Mouse (Mus musculus) hindbrain, postnatal 0 days (tissue): ENCODE data around the gene Prdm16. TPM values are rescaled to one million over a fixed set of nuclear protein-coding genes. Genes with fewer than 3 reads are reported as not detected.

Source experiments
- ATAC-seq: fragments of 200-750 bp; cut with Nextera tagmentation; 2 replicates; pipeline ENCODE4 v1.8.0; 2017; ENCODE audit warnings: mild to moderate bottlenecking, moderate TSS enrichment, moderate library complexity
- DNase-seq: peaks from one replicate; pipeline ENCODE4 v3.0.0-alpha.2; 2015; ENCODE audit warnings: low spot score
- H3K27ac ChIP-seq: fragments of 300-500 bp; sonication (generic); 2 replicates; pipeline ENCODE4 v1.5.1; 2014; ENCODE audit warnings: mild to moderate bottlenecking
- H3K27me3 ChIP-seq: fragments of 300-500 bp; sonication (generic); 2 replicates; pipeline ENCODE4 v1.6.1; 2014; ENCODE audit warnings: low read length, mixed read lengths; ENCODE audit not compliant: insufficient read depth
- H3K36me3 ChIP-seq: fragments of 300-500 bp; sonication (generic); 2 replicates; pipeline ENCODE4 v1.6.1; 2014; ENCODE audit warnings: low read length, mixed read lengths; ENCODE audit not compliant: insufficient read depth
- H3K4me1 ChIP-seq: fragments of 300-500 bp; sonication (generic); 2 replicates; pipeline ENCODE4 v1.6.1; 2014; ENCODE audit warnings: antibody characterized with exemption, low read length, mixed read lengths; ENCODE audit not compliant: insufficient read depth
- H3K4me2 ChIP-seq: fragments of 300-500 bp; sonication (generic); 2 replicates; pipeline ENCODE4 v1.6.1; 2014; ENCODE audit warnings: low read depth, mild to moderate bottlenecking, low read length, moderate library complexity, mixed read lengths
- H3K4me3 ChIP-seq: fragments of 300-500 bp; sonication (generic); 2 replicates; pipeline ENCODE4 v1.5.1; 2014; ENCODE audit warnings: low read length
- H3K9ac ChIP-seq: fragments of 300-500 bp; sonication (generic); replicated peaks from 2 replicates; pipeline ENCODE4 v1.6.1; 2014; ENCODE audit warnings: mild to moderate bottlenecking, low read length, moderate library complexity, mixed read lengths
- H3K9me3 ChIP-seq: fragments of 300-500 bp; sonication (generic); 2 replicates; pipeline ENCODE4 v1.6.1; 2016; ENCODE audit warnings: low read length, mixed read lengths
- CTCF ChIP-seq: IDR thresholded peaks from 2 replicates; pipeline ENCODE4 v1.5.1; 2016; ENCODE audit warnings: antibody characterized with exemption, control low read depth, low read depth
- WGBS: fragments of 180-500 bp; shearing (Covaris S2); extraction: QIAGEN DNeasy Blood & Tissue Kit; methylation state at CpG from one replicate; pipeline ENCODE4 v1.1.7; 2014; 5-methylcytosine and 5-hydroxymethylcytosine counted together
- polyA plus RNA-seq: library from polyadenylated mRNA; unstranded; fragments of >200 nt; fragmentation: Nextera tagmentation; extraction: Ambion mirVana; gene quantifications from 2 replicates; pipeline ENCODE4 v1.2.1, GENCODE M21; 2015
- total RNA-seq: library from RNA; depleted of rRNA; stranded (reverse); fragments of >200 nt; gene quantifications from 2 replicates; pipeline ENCODE4 v1.2.3, GENCODE M21; 2014

Gene Prdm16
- total and polyA plus RNA-seq, 2 experiments from 2014 or later: 5.3 to 10.5 TPM

DNA sequence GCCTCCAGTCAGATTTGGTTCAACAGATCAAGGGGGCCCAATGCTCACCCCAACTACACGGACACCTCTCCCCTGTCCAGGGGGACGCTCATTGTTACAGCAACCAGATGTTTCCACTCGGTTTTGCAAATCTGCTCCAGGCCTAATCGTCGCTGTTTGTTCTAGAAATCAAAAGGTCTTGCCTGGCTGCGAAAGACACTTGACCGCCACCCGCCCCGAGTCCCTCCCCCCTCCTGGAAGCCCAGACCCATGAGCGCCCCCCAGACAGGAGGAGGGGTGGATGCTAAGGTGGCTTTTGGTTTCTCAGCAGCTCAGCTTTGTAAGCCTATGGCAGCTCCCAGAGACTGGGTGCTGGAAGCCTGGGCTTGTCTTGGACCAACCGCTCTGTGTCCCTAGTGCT, 68.7 kb downstream of the Prdm16 start:
- H3K36me3 ChIP-seq: no peaks in the 10 kb centered on the region
- H3K9ac ChIP-seq: no peak overlapping the region
- H3K27ac ChIP-seq: no peak overlapping the region
- H3K9me3 ChIP-seq: no peaks in the 10 kb centered on the region
- no peaks in the 10 kb centered on the region for H3K4me1 ChIP-seq
- ATAC-seq: no peak
- no peak for TF ChIP-seq CTCF
- WGBS: 65% methylated on average over 11 of the region's 11 CpGs
- H3K4me2 ChIP-seq: no peak overlapping the region
- H3K4me3 ChIP-seq: no peak overlapping the region
- no peaks in the 10 kb centered on the region for H3K27me3 ChIP-seq
- no peak for DNase-seq

DNA sequence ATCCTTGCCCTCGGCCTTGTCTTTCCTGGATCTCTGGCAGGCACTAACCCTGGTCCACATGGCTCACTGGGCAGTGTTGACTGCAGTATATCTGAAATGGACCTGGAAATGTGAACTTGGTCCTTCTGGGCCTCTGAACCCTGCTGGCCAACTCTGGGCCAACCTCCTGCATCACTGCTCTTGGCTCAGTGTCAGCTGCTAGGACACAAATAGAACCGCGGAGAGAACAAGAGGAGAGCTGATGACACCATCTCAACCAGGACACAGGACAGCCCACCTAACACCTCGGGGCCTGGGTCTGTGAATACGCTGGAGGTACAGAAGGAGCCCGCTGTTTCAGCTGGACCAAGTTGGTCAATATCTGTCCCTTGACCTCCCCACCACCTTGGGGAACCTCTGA, 73.5 kb downstream of the Prdm16 start:
- H3K27me3 ChIP-seq: no peaks in the 10 kb centered on the region
- TF ChIP-seq CTCF: no peak
- no peak for DNase-seq

DNA sequence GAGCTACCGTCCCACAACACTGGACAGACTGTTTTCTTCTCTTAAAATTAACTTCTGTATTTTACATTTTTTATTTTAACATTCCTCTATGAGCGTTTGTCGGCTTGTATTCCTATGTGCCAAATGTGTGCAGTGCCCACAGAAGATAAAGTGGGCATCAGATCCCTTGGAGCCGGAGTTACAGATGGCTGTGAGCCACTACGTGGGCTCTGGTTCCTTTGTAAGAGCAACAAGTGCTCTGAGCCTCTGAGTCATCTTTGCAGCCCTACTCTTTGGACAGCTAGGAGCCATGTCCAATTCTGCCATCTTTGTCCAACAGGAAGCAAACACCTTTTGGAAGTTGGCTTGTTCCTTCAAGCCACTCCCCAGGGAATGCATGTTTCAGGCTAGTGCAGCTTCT, 78.6 kb downstream of the Prdm16 start:
- WGBS: 78% methylated on average over 5 of the region's 5 CpGs
- DNase-seq (no peak), ATAC-seq (no peak)
- H3K4me1 ChIP-seq: no peaks in the 10 kb centered on the region; the same call in 1 of the 2 replicates
- no peak for TF ChIP-seq CTCF
- H3K27me3 ChIP-seq: peaks cover 3% of the 10 kb centered on the region; the same call in 1 of the 2 replicates
- H3K9me3 ChIP-seq: no peaks in the 10 kb centered on the region
- no peak overlapping the region for H3K4me2 ChIP-seq
- no peaks in the 10 kb centered on the region for H3K36me3 ChIP-seq
- H3K9ac ChIP-seq: no peak overlapping the region
- no peak overlapping the region for H3K27ac ChIP-seq
- no peak overlapping the region for H3K4me3 ChIP-seq

More for the DNA sequence above, 73.5 kb downstream of the Prdm16 start:
- WGBS: 90% methylated on average over 6 of the region's 6 CpGs
- H3K36me3 ChIP-seq: no peaks in the 10 kb centered on the region
- H3K4me2 ChIP-seq: no peak overlapping the region
- ATAC-seq: no peak
- H3K27ac ChIP-seq: no peak overlapping the region
- H3K4me3 ChIP-seq: no peak overlapping the region
- H3K4me1 ChIP-seq: no peaks in the 10 kb centered on the region
- no peak overlapping the region for H3K9ac ChIP-seq
- H3K9me3 ChIP-seq: no peaks in the 10 kb centered on the region

DNA sequence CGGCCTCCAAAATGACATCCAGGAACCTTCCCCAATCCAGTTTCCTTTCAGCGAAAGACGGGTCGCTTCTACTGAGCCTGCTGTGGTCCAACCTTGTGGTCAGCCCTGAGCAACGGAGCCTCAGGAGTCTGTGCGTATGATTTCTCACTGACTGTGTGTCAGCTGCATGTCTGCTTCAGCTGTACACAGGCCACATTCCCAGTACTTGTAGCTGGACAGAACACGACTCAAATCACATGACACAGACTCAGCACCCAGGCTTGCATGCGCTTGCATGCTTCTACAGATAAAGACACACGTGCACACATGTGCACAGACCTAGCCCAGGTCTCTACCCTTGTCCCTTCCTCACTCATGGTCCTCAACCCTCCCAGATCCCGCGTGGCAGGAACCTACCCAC, 79.5 kb downstream of the Prdm16 start:
- Histone ChIP-seq H3K36me3 (no peaks in the 10 kb centered on the region), H3K27ac (no peak overlapping the region), H3K4me2 (peak overlapping the region; percentile 25), H3K9me3 (no peaks in the 10 kb centered on the region), H3K9ac (no peak overlapping the region), H3K4me3 (no peak overlapping the region), H3K4me1 (no peaks in the 10 kb centered on the region; the same call in 1 of the 2 replicates), H3K27me3 (peaks cover 3% of the 10 kb centered on the region; the same call in 1 of the 2 replicates)
- 80% methylated on average over 11 of the region's 11 CpGs for WGBS
- no peak for ATAC-seq
- DNase-seq: no peak
- no peak for TF ChIP-seq CTCF

DNA sequence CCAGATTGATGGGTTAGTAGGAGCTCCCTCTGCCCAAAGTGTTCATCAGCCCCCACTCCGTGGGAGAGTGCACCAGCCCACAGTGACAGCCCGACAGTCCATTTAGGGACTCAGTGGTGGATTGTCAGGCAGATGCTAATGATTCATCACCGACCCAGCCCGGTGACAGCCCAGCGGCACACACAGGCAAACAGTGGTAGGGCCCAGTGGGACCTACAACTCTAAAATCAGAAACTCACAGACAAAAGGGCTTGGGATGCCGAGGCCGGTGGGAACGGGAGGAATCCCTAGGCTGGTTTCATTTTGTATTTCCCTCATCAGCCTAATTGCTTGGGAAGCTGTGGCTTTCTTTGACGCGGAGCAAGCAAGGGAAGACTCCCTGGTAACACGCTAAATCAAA, 80.3 kb downstream of the Prdm16 start:
- H3K27me3 ChIP-seq: peaks cover 3% of the 10 kb centered on the region; the same call in 1 of the 2 replicates
- peak; percentile 39 for DNase-seq

DNA sequence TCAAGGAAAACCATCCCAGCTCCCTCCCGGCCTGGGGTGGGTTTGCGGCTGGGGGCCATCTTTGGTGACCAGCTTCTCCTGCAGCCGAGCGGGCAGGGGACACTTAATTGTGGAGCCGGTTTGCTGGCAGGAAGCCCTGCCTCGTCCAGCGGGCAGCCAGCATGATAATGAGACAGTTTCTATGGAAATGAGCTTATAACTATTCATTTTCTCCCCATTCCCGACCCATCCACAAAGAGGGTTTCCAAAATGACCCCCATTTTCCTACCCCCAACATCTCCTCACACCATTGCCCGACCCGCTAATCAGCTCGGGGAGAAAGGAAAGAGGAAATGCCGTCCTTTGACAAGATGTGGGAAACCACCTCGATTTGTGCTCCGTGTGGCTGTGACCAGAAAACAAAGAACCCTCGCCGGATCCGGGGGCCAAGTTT, 86.7 kb downstream of the Prdm16 start:
- WGBS: 8% methylated on average over 17 of the region's 17 CpGs
- Histone ChIP-seq H3K9me3 (no peaks in the 10 kb centered on the region), H3K4me2 (peak overlapping the region; percentile 49), H3K27me3 (peaks cover 8% of the 10 kb centered on the region; the same call in 1 of the 2 replicates), H3K36me3 (no peaks in the 10 kb centered on the region), H3K4me1 (no peaks in the 10 kb centered on the region; the same call in 1 of the 2 replicates), H3K9ac (no peak overlapping the region), H3K27ac (peak overlapping the region; percentile 80), H3K4me3 (peak overlapping the region; percentile 13)
- DNase-seq (peak; percentile 82), ATAC-seq (peak; percentile 84)
- no peak for TF ChIP-seq CTCF

More for the DNA sequence above, 80.3 kb downstream of the Prdm16 start:
- no peak for TF ChIP-seq CTCF
- 19% methylated on average over 11 of the region's 11 CpGs for WGBS
- Histone ChIP-seq H3K4me1 (no peaks in the 10 kb centered on the region; the same call in 1 of the 2 replicates), H3K9me3 (no peaks in the 10 kb centered on the region), H3K36me3 (no peaks in the 10 kb centered on the region), H3K4me2 (peak overlapping the region; percentile 25), H3K9ac (no peak overlapping the region), H3K4me3 (no peak overlapping the region), H3K27ac (no peak overlapping the region)
- ATAC-seq: no peak

DNA sequence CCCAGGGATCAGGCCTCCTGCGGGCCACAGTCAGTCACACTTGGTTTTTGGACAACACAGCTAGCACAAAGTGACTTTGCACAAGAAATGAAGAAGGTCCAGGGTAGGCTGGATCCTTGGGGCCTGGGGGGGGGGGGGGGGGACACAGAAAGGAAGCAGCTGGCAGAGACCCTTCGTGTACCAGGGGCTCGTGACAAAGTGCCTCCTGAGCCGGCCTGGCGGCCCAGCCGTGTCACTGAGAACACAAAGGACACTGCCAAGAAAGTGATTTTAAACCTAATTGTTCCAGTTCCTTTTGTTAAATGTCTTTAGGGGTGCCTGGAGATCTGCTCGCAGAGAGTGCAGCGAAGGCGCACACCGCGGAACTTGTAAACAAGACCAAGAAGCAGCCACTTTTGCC, 87.2 kb downstream of the Prdm16 start:
- no peak for TF ChIP-seq CTCF
- WGBS: 25% methylated on average over 11 of the region's 11 CpGs
- Histone ChIP-seq H3K4me1 (no peaks in the 10 kb centered on the region; the same call in 1 of the 2 replicates), H3K4me3 (peak overlapping the region; percentile 13; the same call in 1 of the 2 replicates), H3K27me3 (peaks cover 8% of the 10 kb centered on the region; the same call in 1 of the 2 replicates), H3K36me3 (no peaks in the 10 kb centered on the region), H3K4me2 (peak overlapping the region; percentile 49), H3K9ac (no peak overlapping the region), H3K9me3 (no peaks in the 10 kb centered on the region), H3K27ac (peak overlapping the region; percentile 80)
- peak; percentile 62; the same call in 1 of the 2 replicates for ATAC-seq
- peak; percentile 55 for DNase-seq
